Mouse (Mus musculus) heart, embryonic 10.5 days (tissue): ENCODE measurements around the gene Slc16a6. TPM values are rescaled to one million over a fixed set of nuclear protein-coding genes. Genes with fewer than 3 reads are reported as not detected.

Experiments used
- DNase-seq: peaks from one replicate; pipeline ENCODE4 v3.0.0-alpha.2; 2017; ENCODE audit warnings: low spot score
- H3K27ac ChIP-seq: fragments of 300-500 bp; sonication (generic); 2 replicates; pipeline ENCODE4 v1.5.1; 2016; ENCODE audit warnings: mild to moderate bottlenecking
- H3K27me3 ChIP-seq: fragments of 300-500 bp; sonication (generic); 2 replicates; pipeline ENCODE4 v1.6.1; 2016; ENCODE audit warnings: mild to moderate bottlenecking; ENCODE audit not compliant: poor library complexity, insufficient read depth, severe bottlenecking
- H3K36me3 ChIP-seq: fragments of 300-500 bp; sonication (generic); 2 replicates; pipeline ENCODE4 v1.6.1; 2016; ENCODE audit warnings: mild to moderate bottlenecking, moderate library complexity
- H3K4me1 ChIP-seq: fragments of 300-500 bp; sonication (generic); 2 replicates; pipeline ENCODE4 v1.6.1; 2016; ENCODE audit warnings: mild to moderate bottlenecking
- H3K4me3 ChIP-seq: fragments of 300-500 bp; sonication (generic); 2 replicates; pipeline ENCODE4 v1.5.1; 2016; ENCODE audit warnings: mild to moderate bottlenecking, moderate library complexity
- H3K9me3 ChIP-seq: fragments of 300-500 bp; sonication (generic); 2 replicates; pipeline ENCODE4 v1.6.1; 2016; ENCODE audit warnings: mild to moderate bottlenecking, moderate library complexity
- WGBS: fragments of 180-500 bp; shearing (Covaris S2); methylation state at CpG from one replicate; pipeline ENCODE4 v1.1.7; 2016; 5-methylcytosine and 5-hydroxymethylcytosine counted together
- microRNA-seq: library from miRNA; unstranded; fragments of <30 nt; microRNA quantifications from one replicate; pipeline ENCODE4, GENCODE M21; 2017
- polyA plus RNA-seq: library from polyadenylated mRNA; unstranded; fragments of >200 nt; fragmentation: Nextera tagmentation; extraction: Ambion mirVana; gene quantifications from 2 replicates; pipeline ENCODE4 v1.2.1, GENCODE M21; 2016

Slc16a6 gene
- polyA plus RNA-seq, 1 experiment from 2014 or later = 12.7 TPM

GRCm38 (mm10) chr11:109416709-109417420 lies 56.5 kb downstream of the Slc16a6 start:
- Histone ChIP-seq H3K4me1 (peaks cover 8% of the 10 kb centered on the region; the same call in 1 of the 2 replicates), H3K9me3 (no peaks in the 10 kb centered on the region), H3K27me3 (no peaks in the 10 kb centered on the region), H3K4me3 (no peak overlapping the region), H3K27ac (no peak overlapping the region), H3K36me3 (no peaks in the 10 kb centered on the region)
- no peak for DNase-seq
- 79% methylated on average over 8 of the region's 8 CpGs for WGBS

DNA sequence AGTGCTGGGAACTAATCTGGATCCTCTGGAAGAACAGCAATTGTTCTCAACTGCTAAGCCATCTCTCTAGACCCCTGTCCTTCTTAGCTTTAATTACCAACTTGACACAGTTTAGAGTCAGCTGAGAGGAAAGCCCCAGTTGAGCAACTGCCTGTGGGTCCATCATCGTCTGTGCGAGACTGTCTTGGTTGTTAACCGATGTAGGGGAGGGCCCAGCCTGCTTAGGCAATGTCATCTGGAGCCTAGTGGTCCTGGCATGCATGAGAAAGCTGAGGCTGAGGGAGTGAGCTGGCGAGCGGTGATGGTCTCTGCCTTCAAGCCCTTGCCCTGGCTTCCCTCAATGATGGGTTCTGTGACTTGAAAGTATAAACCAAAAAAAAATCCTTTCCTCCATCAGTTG lies 58.6 kb downstream of the Slc16a6 start:
- 94% methylated on average over 5 of the region's 5 CpGs for whole genome bisulfite sequencing
- no peak for DNase-seq
- Histone ChIP-seq H3K27me3 (no peaks in the 10 kb centered on the region), H3K36me3 (no peaks in the 10 kb centered on the region), H3K4me3 (no peak overlapping the region), H3K27ac (no peak overlapping the region), H3K4me1 (peaks cover 4% of the 10 kb centered on the region; the same call in 1 of the 2 replicates), H3K9me3 (no peaks in the 10 kb centered on the region)

DNA sequence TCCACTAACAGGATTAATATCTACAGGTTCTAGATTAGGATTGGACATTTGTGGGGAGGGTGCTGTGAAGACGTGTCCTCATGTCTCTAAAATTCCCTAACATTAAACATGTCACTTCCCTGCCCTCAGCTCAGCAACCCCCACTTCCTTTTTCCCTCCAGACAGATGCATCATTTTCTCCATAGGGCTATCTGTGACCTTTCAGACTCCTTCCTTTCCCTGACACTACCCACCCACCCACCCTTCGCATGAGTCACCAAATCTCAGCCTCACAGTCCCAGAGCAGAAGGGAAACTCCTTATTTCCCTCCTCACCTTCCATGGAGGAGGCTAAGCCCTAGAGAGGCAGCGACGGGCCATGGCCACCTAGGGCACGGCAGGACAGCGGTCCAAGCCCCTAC lies 59.8 kb downstream of the Slc16a6 start, which contains the start of gene 9930022D16Rik:
TSS of gene 9930022D16Rik (plus strand) at position 301 of the 400 bp plus-strand sequence.
- 63% methylated on average over 6 of the region's 6 CpGs for WGBS
- no peak for DNase-seq
- H3K36me3 ChIP-seq = no peaks in the 10 kb centered on the region
- H3K4me1 ChIP-seq = 0 out of 2 replicates have a peak, but pooled peaks cover 2% of the 10 kb centered on the region
- no peak within 1 kb of the TSS for H3K27ac ChIP-seq
- H3K27me3 ChIP-seq = no peaks in the 10 kb centered on the region
- H3K9me3 ChIP-seq = no peaks in the 10 kb centered on the region
- no peak within 1 kb of the TSS for H3K4me3 ChIP-seq

DNA sequence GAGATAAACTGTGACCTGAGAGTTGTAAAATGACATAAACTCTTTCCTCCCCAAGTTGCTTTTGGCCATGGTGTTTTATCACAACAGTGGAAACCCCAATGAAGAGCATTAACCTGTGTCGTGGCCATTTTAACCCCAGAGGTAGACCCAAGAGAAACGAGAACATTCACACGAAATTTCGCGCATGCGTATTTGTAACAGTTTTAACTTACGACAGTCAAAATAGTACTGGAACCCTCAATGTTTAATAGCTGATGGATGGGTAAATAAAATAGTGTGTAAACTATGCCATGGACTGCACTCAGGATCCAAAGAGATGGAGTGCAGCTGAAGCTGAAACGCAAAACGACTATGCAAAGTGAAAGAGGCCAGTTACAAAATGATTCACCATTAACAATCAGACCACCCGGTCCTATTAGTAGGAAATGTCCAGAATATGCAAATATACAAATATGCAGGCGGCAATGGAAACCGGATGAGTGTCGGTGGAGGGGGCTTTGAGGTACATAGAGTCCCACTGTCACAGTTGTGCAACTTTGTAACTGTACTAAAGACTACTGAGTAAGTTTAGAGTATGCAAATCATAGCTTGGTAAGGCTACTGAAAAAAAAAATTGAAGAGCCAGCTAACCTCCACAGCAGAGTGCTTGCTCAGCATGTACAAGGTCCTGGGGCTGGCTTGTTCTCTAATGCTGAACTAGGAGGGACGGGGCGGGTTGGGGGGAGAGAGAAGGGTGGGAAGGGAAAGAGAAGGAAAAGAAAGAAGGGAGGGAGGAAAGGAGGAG lies 63.0 kb downstream of the Slc16a6 start:
- Histone ChIP-seq H3K4me3 (no peak overlapping the region), H3K36me3 (no peaks in the 10 kb centered on the region), H3K27me3 (no peaks in the 10 kb centered on the region), H3K27ac (no peak overlapping the region), H3K9me3 (no peaks in the 10 kb centered on the region), H3K4me1 (0 out of 2 replicates have a peak, but pooled peaks cover 2% of the 10 kb centered on the region)
- 87% methylated on average over 15 of the region's 15 CpGs for WGBS
- no peak for DNase-seq

GRCm38 (mm10) chr11:109406431-109406830 lies 67.0 kb downstream of the Slc16a6 start:
- Histone ChIP-seq H3K4me1 (no peaks in the 10 kb centered on the region), H3K9me3 (no peaks in the 10 kb centered on the region), H3K27ac (no peak overlapping the region), H3K36me3 (no peaks in the 10 kb centered on the region), H3K27me3 (no peaks in the 10 kb centered on the region), H3K4me3 (no peak overlapping the region)
- DNase-seq = no peak
- 82% methylated on average over 5 of the region's 5 CpGs for WGBS

Small RNAs within 50 kb of the gene (microRNA-seq; reads per million reads assigned to microRNA genes)
- not detected for gene Gm25540

Other genes starting within 250 kb of the Slc16a6 start
- gene Rgs9, start 175.5 kb downstream of the Slc16a6 start, polyA plus RNA-seq = 0.75 and 1.0 TPM in 2 replicates
- gene Gna13, start 110.8 kb downstream of the Slc16a6 start, polyA plus RNA-seq = 20.5 and 23.4 TPM in 2 replicates
- gene 9930022D16Rik, start 59.7 kb downstream of the Slc16a6 start, polyA plus RNA-seq = not detected in 2 replicates
- 35.4 and 37.1 TPM in 2 replicates for gene Amz2, start 47.7 kb downstream of the Slc16a6 start, polyA plus RNA-seq
- 3.3 and 4.6 TPM in 2 replicates for gene Arsg, start 224 bp downstream of the Slc16a6 start, polyA plus RNA-seq
- gene Wipi1, start 138.4 kb upstream of the Slc16a6 start, polyA plus RNA-seq = 29.8 and 38.8 TPM in 2 replicates
- gene Prkar1a, start 175.8 kb upstream of the Slc16a6 start, polyA plus RNA-seq = 365 and 443 TPM in 2 replicates
- gene Fam20a, start 248.7 kb upstream of the Slc16a6 start, polyA plus RNA-seq = 0.39 and 2.7 TPM in 2 replicates